Mouse (Mus musculus) MEL (cell line): Measurements from ENCODE around the gene Ccn2.

ENCODE experiments used
- CHD1 ChIP-seq: IDR thresholded peaks from 2 replicates; pipeline ENCODE4 v1.6.1; 2012; ENCODE audit warnings: low read depth, mild to moderate bottlenecking, inconsistent platforms, low read length, improper control_type of control experiment
- CTCF ChIP-seq, 3 experiments: IDR thresholded peaks in 2 of 3; conservative IDR thresholded peaks in 1 of 3; 2 replicates each; pipeline ENCODE4 v1.5.1; 2011 to 2012; ENCODE audit warnings: low read length in 3 of 3, low read depth in 2 of 3, mild to moderate bottlenecking in 2 of 3, improper control_type of control experiment in 1 of 3, inconsistent platforms in 1 of 3, mixed read lengths in 1 of 3, moderate library complexity in 1 of 3; ENCODE audit not compliant: control insufficient read depth in 1 of 3, insufficient read depth in 1 of 3, poor library complexity in 1 of 3, severe bottlenecking in 1 of 3
- E2F4 ChIP-seq: IDR thresholded peaks from 2 replicates; pipeline ENCODE4 v1.6.1; 2011; ENCODE audit warnings: low read depth, low read length, improper control_type of control experiment, borderline replicate concordance
- EP300 ChIP-seq, 2 experiments: IDR thresholded peaks; 2 replicates each; pipeline ENCODE4 v1.6.1; 2011; ENCODE audit warnings: improper control_type of control experiment in 2 of 2, low read length in 2 of 2, low read depth in 1 of 2, mild to moderate bottlenecking in 1 of 2
- MAX ChIP-seq: IDR thresholded peaks from 2 replicates; pipeline ENCODE4 v1.6.1; 2011; ENCODE audit warnings: low read length, improper control_type of control experiment
- RAD21 ChIP-seq: IDR thresholded peaks from 2 replicates; pipeline ENCODE4 v1.6.1; 2011; ENCODE audit warnings: mild to moderate bottlenecking, low read depth, low read length, improper control_type of control experiment
- ZKSCAN1 ChIP-seq: IDR thresholded peaks from 2 replicates; pipeline ENCODE4 v1.6.1; 2012; ENCODE audit warnings: low read depth, mild to moderate bottlenecking, inconsistent platforms, low read length, improper control_type of control experiment, moderate library complexity

DNA sequence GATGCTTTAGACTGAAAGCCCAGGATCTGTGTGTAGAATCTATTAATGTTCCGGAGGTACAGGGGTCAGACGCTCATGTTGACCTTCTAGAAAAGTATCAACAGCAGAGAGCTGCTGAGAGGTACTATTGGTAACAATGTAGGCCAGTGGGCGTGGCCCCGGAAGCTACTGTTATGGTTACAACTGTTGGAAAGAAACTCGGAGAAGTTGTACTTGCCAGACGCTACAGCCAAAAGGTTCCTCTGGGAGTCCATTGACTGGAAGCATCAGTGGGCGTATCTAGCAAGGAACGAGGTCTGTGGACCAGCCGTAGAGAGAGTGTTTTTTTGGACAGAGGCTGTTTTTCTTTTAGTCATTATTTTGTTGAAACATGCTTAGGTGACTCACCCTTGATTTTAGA lies 14.5 kb downstream of the Ccn2 start:
- TF ChIP-seq EP300 (IDR thresholded peaks at IDR 0.05; ENCODE audit: low read depth in 1 of 2, low read length in 2 of 2) (no peak), MAX (no peak), ZKSCAN1 (no peak), CTCF (IDR thresholded peaks at IDR 0.05 in 2 of 3, conservative IDR thresholded peaks at IDR 0.05 in 1 of 3; ENCODE audit: control insufficient read depth in 1 of 3, insufficient read depth in 1 of 3, low read depth in 2 of 3, low read length in 3 of 3, poor library complexity in 1 of 3, severe bottlenecking in 1 of 3) (no peak), RAD21 (no peak), E2F4 (no peak), CHD1 (no peak)
